Mouse (Mus musculus): ENCODE data around the gene Prx. TPM values are rescaled to one million over a fixed set of nuclear protein-coding genes. Genes with fewer than 3 reads are reported as not detected.

Gene Prx
- polyA plus RNA-seq, 1 experiment from 2014 or later = 1.5 TPM

DNA sequence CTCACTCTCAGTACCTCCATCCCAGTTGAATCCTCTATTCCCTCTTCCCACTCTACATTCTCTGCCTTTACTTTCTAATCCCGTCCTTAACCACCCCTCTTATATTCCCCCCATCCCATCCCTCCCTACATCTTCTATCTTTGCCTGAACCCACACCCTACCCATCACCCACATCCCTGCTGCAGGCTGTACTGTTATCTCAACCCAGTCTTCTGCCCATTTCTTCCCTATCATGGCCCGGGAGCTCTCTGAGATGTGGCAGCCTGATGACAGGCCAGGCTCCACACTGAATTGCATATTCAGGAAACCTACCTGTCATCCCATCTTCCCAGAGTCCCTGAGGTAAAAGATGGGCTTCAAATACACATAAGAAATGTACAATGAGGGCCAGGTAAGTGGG is 39.7 kb downstream of the Prx start:
- 83% methylated on average over 2 of the region's 2 CpGs for WGBS

DNA sequence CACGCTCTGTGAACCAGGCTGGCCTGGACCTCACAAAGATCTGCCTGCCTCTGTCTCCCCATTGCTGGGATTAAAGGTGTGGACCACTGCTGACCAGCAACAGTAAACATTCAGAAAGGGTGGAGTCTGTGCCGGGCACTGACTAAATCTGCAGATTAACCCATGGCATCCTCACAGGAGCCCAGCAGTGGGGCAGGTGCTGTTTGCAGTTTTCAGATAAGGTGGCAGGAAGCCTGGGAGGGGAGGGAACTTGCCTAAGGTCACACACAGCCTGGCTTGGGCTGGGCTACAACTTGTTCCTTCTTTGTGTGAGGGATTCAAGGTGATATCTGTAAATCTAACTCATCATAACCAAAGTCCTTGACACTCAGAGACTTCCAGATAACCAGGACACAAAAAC is 41.4 kb downstream of the Prx start:
- H3K27ac ChIP-seq (ENCODE audit: low read length) = no peak overlapping the region
- peaks cover 21% of the 10 kb centered on the region for H3K36me3 ChIP-seq (ENCODE audit: control insufficient read depth, insufficient read depth, low read length)
- H3K27me3 ChIP-seq (ENCODE audit: control insufficient read depth, insufficient read depth, low read depth, low read length) = no peaks in the 10 kb centered on the region
- H3K9ac ChIP-seq (ENCODE audit: low read depth, low read length) = 0 out of 2 replicates have a peak overlapping the region, but pooled peaks have one; percentile 26
- H3K9me3 ChIP-seq (replicated peaks; ENCODE audit: control insufficient read depth, low read length, poor library complexity, severe bottlenecking) = no peaks in the 10 kb centered on the region
- ATAC-seq = no peak
- H3K4me2 ChIP-seq (ENCODE audit: low read length) = no peak overlapping the region
- H3K4me1 ChIP-seq (ENCODE audit: control insufficient read depth, insufficient read depth, low read length) = peaks cover 16% of the 10 kb centered on the region
- H3K4me3 ChIP-seq (ENCODE audit: low read depth, low read length) = no peak overlapping the region
- WGBS = 82% methylated on average over 2 of the region's 2 CpGs

More for the DNA sequence above, 39.7 kb downstream of the Prx start:
- H3K27ac ChIP-seq (ENCODE audit: low read length) = no peak overlapping the region
- H3K4me2 ChIP-seq (ENCODE audit: low read length) = no peak overlapping the region
- no peaks in the 10 kb centered on the region for H3K9me3 ChIP-seq (replicated peaks; ENCODE audit: control insufficient read depth, low read length, poor library complexity, severe bottlenecking)
- H3K4me3 ChIP-seq (ENCODE audit: low read depth, low read length) = no peak overlapping the region
- peaks cover 16% of the 10 kb centered on the region for H3K4me1 ChIP-seq (ENCODE audit: control insufficient read depth, insufficient read depth, low read length)
- no peak overlapping the region for H3K9ac ChIP-seq (ENCODE audit: low read depth, low read length)
- ATAC-seq = no peak
- H3K27me3 ChIP-seq (ENCODE audit: control insufficient read depth, insufficient read depth, low read depth, low read length) = no peaks in the 10 kb centered on the region
- peaks cover 31% of the 10 kb centered on the region for H3K36me3 ChIP-seq (ENCODE audit: control insufficient read depth, insufficient read depth, low read length)

DNA sequence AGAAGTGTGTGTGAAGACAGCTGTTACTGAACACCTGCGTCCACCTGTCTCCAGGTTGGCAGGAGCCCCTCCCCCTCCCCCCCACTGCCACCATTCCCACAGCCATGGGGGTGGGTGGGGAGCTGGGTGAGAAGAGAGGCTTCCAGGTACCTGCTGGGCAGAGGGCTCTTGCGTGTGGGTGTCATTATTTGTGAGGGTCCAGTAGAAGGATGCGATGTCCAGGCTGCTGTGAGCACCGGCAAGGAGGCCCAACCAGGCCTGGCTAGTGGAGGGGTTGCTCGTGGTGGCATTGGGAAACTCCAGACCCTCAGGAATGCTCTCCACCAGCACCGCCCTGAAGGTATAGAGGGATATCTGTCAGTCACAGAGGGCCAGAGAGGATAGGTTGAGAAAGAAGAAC is 41.8 kb downstream of the Prx start:
- no peak overlapping the region for H3K4me3 ChIP-seq (ENCODE audit: low read depth, low read length)
- no peak overlapping the region for H3K27ac ChIP-seq (ENCODE audit: low read length)
- no peaks in the 10 kb centered on the region for H3K27me3 ChIP-seq (ENCODE audit: control insufficient read depth, insufficient read depth, low read depth, low read length)
- no peaks in the 10 kb centered on the region for H3K9me3 ChIP-seq (replicated peaks; ENCODE audit: control insufficient read depth, low read length, poor library complexity, severe bottlenecking)
- 0 out of 2 replicates have a peak overlapping the region, but pooled peaks have one; percentile 26 for H3K9ac ChIP-seq (ENCODE audit: low read depth, low read length)
- ATAC-seq = no peak
- peak overlapping the region; percentile 82 for H3K4me2 ChIP-seq (ENCODE audit: low read length)
- 88% methylated on average over 6 of the region's 6 CpGs for WGBS
- H3K4me1 ChIP-seq (ENCODE audit: control insufficient read depth, insufficient read depth, low read length) = peaks cover 16% of the 10 kb centered on the region
- H3K36me3 ChIP-seq (ENCODE audit: control insufficient read depth, insufficient read depth, low read length) = peaks cover 18% of the 10 kb centered on the region

- Histone ChIP-seq H3K27ac (ENCODE audit: low read length) (0 out of 2 replicates have a peak overlapping the region, but pooled peaks have one; percentile 13), H3K36me3 (ENCODE audit: control insufficient read depth, insufficient read depth, low read length) (peaks cover 13% of the 10 kb centered on the region), H3K27me3 (ENCODE audit: control insufficient read depth, insufficient read depth, low read depth, low read length) (no peaks in the 10 kb centered on the region), H3K4me1 (ENCODE audit: control insufficient read depth, insufficient read depth, low read length) (peaks cover 16% of the 10 kb centered on the region), H3K4me2 (ENCODE audit: low read length) (peak overlapping the region; percentile 82), H3K9ac (ENCODE audit: low read depth, low read length) (peak overlapping the region; percentile 86), H3K9me3 (replicated peaks; ENCODE audit: control insufficient read depth, low read length, poor library complexity, severe bottlenecking) (no peaks in the 10 kb centered on the region), H3K4me3 (ENCODE audit: low read depth, low read length) (peak overlapping the region; percentile 70)
- 59% methylated on average over 16 of the region's 16 CpGs for WGBS
- peak; percentile 44 for ATAC-seq
Measured at GRCm38 (mm10) chr7:27541431-27541830, 42.3 kb downstream of the Prx start.

- Histone ChIP-seq H3K4me2 (ENCODE audit: low read length) (peak overlapping the region; percentile 82), H3K27ac (ENCODE audit: low read length) (no peak overlapping the region), H3K4me1 (ENCODE audit: control insufficient read depth, insufficient read depth, low read length) (peaks cover 16% of the 10 kb centered on the region), H3K9me3 (replicated peaks; ENCODE audit: control insufficient read depth, low read length, poor library complexity, severe bottlenecking) (no peaks in the 10 kb centered on the region), H3K9ac (ENCODE audit: low read depth, low read length) (peak overlapping the region; percentile 86), H3K4me3 (ENCODE audit: low read depth, low read length) (peak overlapping the region; percentile 70), H3K27me3 (ENCODE audit: control insufficient read depth, insufficient read depth, low read depth, low read length) (no peaks in the 10 kb centered on the region), H3K36me3 (ENCODE audit: control insufficient read depth, insufficient read depth, low read length) (peaks cover 8% of the 10 kb centered on the region)
- WGBS = 58% methylated on average over 5 of the region's 5 CpGs
- no peak; the same call in 1 of the 2 replicates for ATAC-seq
Measured at GRCm38 (mm10) chr7:27541922-27542321, 42.8 kb downstream of the Prx start.

DNA sequence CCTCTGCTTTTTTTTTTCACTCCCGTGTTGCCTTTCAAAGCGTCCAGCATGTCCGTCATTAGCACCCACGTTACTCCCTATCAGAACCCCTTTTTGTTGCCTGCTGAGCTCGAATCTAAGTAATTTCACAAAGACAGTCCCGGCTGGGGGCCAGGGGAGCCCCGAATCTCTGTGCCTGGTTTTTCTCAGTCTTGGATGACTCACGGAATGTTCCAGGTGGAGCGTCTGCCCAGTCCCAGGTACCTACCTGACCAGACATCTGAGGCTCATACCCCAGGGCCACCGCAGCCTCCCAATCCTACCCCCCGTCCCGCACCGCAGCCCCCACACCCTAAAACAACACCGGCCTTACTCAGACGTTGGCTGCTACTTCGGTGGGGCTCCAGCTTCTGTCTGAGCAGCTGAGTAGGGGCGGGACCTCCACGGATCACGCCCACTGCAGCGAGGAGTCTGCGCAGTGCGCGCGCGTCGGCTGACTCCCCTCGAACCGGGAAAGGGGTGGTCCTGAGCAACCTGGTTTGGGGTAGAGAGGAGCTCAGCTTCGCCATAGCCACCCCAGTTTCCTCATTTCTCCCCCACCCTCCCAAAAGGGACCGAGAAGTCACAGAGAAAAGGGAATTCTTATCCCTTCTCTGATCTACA is 43.4 kb downstream of the Prx start:
- H3K27ac ChIP-seq (ENCODE audit: low read length) = peak overlapping the region; percentile 59

DNA sequence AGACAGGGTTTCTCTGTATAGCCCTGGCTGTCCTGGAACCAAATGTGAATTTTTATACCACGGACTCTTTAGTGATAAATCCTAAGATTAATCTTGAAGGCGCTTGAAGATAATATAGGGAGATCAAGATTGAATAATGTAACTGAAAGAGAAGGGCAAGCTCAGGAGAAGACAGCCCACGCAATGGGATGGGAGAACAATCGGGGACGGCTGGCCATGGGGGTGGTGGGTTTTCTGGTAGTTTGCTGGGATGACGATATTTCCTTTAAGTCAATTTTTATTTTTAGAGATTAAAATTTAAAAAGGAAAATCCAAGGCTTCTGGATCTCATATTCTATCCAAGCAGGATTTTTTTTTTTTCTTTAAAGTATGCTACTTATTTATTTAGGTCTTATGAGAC is 43.9 kb downstream of the Prx start:
- Histone ChIP-seq H3K9me3 (replicated peaks; ENCODE audit: control insufficient read depth, low read length, poor library complexity, severe bottlenecking) (no peaks in the 10 kb centered on the region), H3K36me3 (ENCODE audit: control insufficient read depth, insufficient read depth, low read length) (peaks cover 2% of the 10 kb centered on the region), H3K4me2 (ENCODE audit: low read length) (peak overlapping the region; percentile 82), H3K4me3 (ENCODE audit: low read depth, low read length) (peak overlapping the region; percentile 70), H3K27me3 (ENCODE audit: control insufficient read depth, insufficient read depth, low read depth, low read length) (no peaks in the 10 kb centered on the region), H3K4me1 (ENCODE audit: control insufficient read depth, insufficient read depth, low read length) (peaks cover 16% of the 10 kb centered on the region), H3K9ac (ENCODE audit: low read depth, low read length) (peak overlapping the region; percentile 86), H3K27ac (ENCODE audit: low read length) (peak overlapping the region; percentile 59; the same call in 1 of the 2 replicates)
- ATAC-seq = 0 out of 2 replicates have a peak, but pooled peaks have one; percentile 22
- WGBS = 51% methylated on average over 6 of the region's 6 CpGs

More for the DNA sequence above, 43.4 kb downstream of the Prx start:
- peak overlapping the region; percentile 86 for H3K9ac ChIP-seq (ENCODE audit: low read depth, low read length)
- peak; percentile 95 for ATAC-seq
- 3% methylated on average over 30 of the region's 30 CpGs for WGBS
- peak overlapping the region; percentile 70 for H3K4me3 ChIP-seq (ENCODE audit: low read depth, low read length)
- H3K27me3 ChIP-seq (ENCODE audit: control insufficient read depth, insufficient read depth, low read depth, low read length) = no peaks in the 10 kb centered on the region
- peaks cover 16% of the 10 kb centered on the region for H3K4me1 ChIP-seq (ENCODE audit: control insufficient read depth, insufficient read depth, low read length)
- H3K36me3 ChIP-seq (ENCODE audit: control insufficient read depth, insufficient read depth, low read length) = peaks cover 6% of the 10 kb centered on the region
- H3K9me3 ChIP-seq (replicated peaks; ENCODE audit: control insufficient read depth, low read length, poor library complexity, severe bottlenecking) = no peaks in the 10 kb centered on the region
- H3K4me2 ChIP-seq (ENCODE audit: low read length) = peak overlapping the region; percentile 82

- no peak overlapping the region for H3K27ac ChIP-seq (ENCODE audit: low read length)
- H3K4me3 ChIP-seq (ENCODE audit: low read depth, low read length) = no peak overlapping the region
- ATAC-seq = no peak
- no peaks in the 10 kb centered on the region for H3K27me3 ChIP-seq (ENCODE audit: control insufficient read depth, insufficient read depth, low read depth, low read length)
- 79% methylated on average over 4 of the region's 4 CpGs for WGBS
- H3K4me2 ChIP-seq (ENCODE audit: low read length) = no peak overlapping the region
- H3K9ac ChIP-seq (ENCODE audit: low read depth, low read length) = no peak overlapping the region
- H3K9me3 ChIP-seq (replicated peaks; ENCODE audit: control insufficient read depth, low read length, poor library complexity, severe bottlenecking) = no peaks in the 10 kb centered on the region
- H3K4me1 ChIP-seq (ENCODE audit: control insufficient read depth, insufficient read depth, low read length) = peaks cover 16% of the 10 kb centered on the region
- no peaks in the 10 kb centered on the region; the same call in 1 of the 2 replicates for H3K36me3 ChIP-seq (ENCODE audit: control insufficient read depth, insufficient read depth, low read length)
Measured at GRCm38 (mm10) chr7:27543851-27544250, 44.7 kb downstream of the Prx start.

- H3K27ac ChIP-seq (ENCODE audit: low read length) = no peak overlapping the region
- 87% methylated on average over 12 of the region's 12 CpGs for WGBS
- no peaks in the 10 kb centered on the region for H3K36me3 ChIP-seq (ENCODE audit: control insufficient read depth, insufficient read depth, low read length)
- H3K27me3 ChIP-seq (ENCODE audit: control insufficient read depth, insufficient read depth, low read depth, low read length) = no peaks in the 10 kb centered on the region
- peaks cover 16% of the 10 kb centered on the region for H3K4me1 ChIP-seq (ENCODE audit: control insufficient read depth, insufficient read depth, low read length)
- no peaks in the 10 kb centered on the region for H3K9me3 ChIP-seq (replicated peaks; ENCODE audit: control insufficient read depth, low read length, poor library complexity, severe bottlenecking)
- no peak for ATAC-seq
- no peak overlapping the region for H3K4me2 ChIP-seq (ENCODE audit: low read length)
- no peak overlapping the region for H3K9ac ChIP-seq (ENCODE audit: low read depth, low read length)
- no peak overlapping the region for H3K4me3 ChIP-seq (ENCODE audit: low read depth, low read length)
Measured at GRCm38 (mm10) chr7:27544675-27545370, 45.7 kb downstream of the Prx start.
